Mouse (Mus musculus) cortical plate, adult 2 months (tissue): ENCODE data around the gene Syne1. TPM values are rescaled to one million over a fixed set of nuclear protein-coding genes. Genes with fewer than 3 reads are reported as not detected.

Experiments
- H3K27ac ChIP-seq: fragments of 200-500 bp; 2 replicates; pipeline ENCODE4 v1.5.1; 2012; ENCODE audit warnings: low read length, control low read depth, inconsistent platforms; ENCODE audit not compliant: insufficient read depth
- H3K4me1 ChIP-seq: fragments of 200-500 bp; 2 replicates; pipeline ENCODE4 v1.6.1; 2011; ENCODE audit warnings: low read length; ENCODE audit not compliant: control insufficient read depth, insufficient read depth
- H3K4me3 ChIP-seq: fragments of 200-500 bp; 2 replicates; pipeline ENCODE4 v1.5.1; 2011; ENCODE audit warnings: mild to moderate bottlenecking, low read length, control low read depth; ENCODE audit not compliant: insufficient read depth
- CTCF ChIP-seq: fragments of 200-500 bp; IDR thresholded peaks from 2 replicates; pipeline ENCODE4 v1.5.1; 2011; ENCODE audit warnings: mild to moderate bottlenecking, control low read depth, low read length; ENCODE audit not compliant: insufficient read depth; ENCODE audit errors: extremely low read depth
- POLR2A ChIP-seq: fragments of 200-500 bp; IDR thresholded peaks from 2 replicates; pipeline ENCODE4 v1.6.1; 2011; ENCODE audit warnings: mild to moderate bottlenecking, low read length, control low read depth; ENCODE audit not compliant: insufficient read depth; ENCODE audit errors: extremely low read depth
- polyA plus RNA-seq: library from polyadenylated mRNA; depleted of rRNA; stranded (reverse); fragments of >200 nt; gene quantifications from 2 replicates; pipeline ENCODE4 v1.2.3, GENCODE M21; 2012; rRNA removed

The Syne1 gene
- polyA plus RNA-seq, 1 experiment, result 165 TPM

DNA sequence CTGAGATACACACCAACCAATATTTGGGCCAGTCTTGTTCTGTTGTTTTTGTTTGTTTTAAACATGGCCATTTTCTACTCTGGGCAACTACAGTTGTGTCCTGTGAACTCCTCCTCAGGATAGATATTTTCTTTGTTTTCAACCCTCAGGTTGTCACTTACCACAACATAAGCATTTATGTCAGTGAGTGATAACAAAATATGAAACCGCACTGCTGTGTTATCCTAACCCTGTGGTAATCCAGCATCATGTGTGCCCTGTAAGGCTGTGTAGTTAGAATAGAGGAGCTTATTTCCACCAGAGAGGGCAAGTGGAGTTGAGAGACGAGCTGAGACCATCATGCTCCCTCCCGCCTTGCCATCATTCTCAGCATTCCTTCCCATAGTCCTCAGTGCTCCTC, 554.7 kb downstream of the Syne1 start:
- TF ChIP-seq POLR2A, result no peak
- no peak for TF ChIP-seq CTCF
- H3K4me3 ChIP-seq, result no peak overlapping the region
- H3K4me1 ChIP-seq, result no peaks in the 10 kb centered on the region
- no peak overlapping the region for H3K27ac ChIP-seq

DNA sequence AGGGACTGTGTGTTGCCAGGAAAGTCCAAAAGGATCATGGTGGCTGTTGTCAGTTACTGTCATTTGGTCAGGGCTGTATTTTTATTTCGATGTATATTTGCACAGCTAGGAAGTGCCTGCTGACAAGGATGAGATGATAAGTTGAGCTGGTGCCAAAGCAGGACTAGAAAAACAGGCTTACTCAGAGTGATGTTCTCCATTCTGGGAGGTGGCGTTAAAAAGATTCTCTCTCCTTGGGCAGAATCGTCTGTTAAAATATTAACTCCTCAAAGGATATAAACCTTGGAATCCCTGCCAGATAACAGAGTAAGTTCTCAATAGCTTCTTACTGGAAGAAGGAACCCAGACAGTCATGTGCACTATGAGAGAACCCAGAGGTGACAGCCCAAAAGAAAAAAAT, 557.5 kb downstream of the Syne1 start:
- Histone ChIP-seq H3K27ac (no peak overlapping the region), H3K4me1 (no peaks in the 10 kb centered on the region), H3K4me3 (no peak overlapping the region)
- TF ChIP-seq CTCF, result no peak
- no peak for TF ChIP-seq POLR2A

DNA sequence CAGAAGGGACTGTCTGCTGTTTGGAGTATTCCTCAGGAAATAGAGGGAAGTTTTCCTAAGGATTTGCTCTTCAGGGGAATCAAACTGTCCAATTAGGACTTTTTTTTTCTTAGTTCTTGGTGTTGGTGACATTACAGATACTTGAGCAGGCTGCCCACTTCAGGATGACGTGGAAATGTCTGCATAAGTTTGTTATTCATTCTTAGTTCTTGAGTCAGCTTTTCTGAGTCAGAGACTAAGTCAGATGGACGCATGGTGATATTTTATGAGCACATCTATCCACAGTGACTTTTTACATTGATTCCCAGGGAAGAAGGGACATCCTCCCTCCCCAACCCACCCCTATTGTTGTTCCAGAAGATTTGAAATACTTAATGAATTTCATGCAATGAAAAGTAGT, 567.4 kb downstream of the Syne1 start:
- no peak overlapping the region for H3K4me3 ChIP-seq

DNA sequence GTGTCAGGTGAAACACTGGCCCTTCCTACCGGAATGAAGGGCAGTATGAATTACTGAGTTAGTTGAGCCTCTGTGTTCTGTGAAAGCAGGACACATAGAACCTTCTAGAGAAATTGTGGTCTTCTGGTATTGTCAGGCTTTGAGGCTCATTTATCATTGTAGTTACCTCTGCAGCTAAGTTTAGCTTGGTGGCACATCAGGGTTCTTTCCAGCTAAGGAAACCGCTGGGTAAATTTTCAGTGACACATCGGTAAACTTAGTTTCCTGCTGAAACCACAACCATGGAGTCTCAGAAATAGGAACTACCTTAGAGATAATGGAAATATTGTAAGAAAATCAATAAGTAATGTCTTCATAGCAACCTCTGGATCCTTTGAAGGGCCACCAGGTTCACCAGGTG, 573.9 kb downstream of the Syne1 start:
- TF ChIP-seq POLR2A, result no peak
- TF ChIP-seq CTCF, result no peak
- Histone ChIP-seq H3K27ac (no peak overlapping the region), H3K4me1 (no peaks in the 10 kb centered on the region), H3K4me3 (no peak overlapping the region)

More for the DNA sequence above, 567.4 kb downstream of the Syne1 start:
- no peak for TF ChIP-seq POLR2A
- no peak for TF ChIP-seq CTCF
- H3K27ac ChIP-seq, result no peak overlapping the region
- no peaks in the 10 kb centered on the region for H3K4me1 ChIP-seq

DNA sequence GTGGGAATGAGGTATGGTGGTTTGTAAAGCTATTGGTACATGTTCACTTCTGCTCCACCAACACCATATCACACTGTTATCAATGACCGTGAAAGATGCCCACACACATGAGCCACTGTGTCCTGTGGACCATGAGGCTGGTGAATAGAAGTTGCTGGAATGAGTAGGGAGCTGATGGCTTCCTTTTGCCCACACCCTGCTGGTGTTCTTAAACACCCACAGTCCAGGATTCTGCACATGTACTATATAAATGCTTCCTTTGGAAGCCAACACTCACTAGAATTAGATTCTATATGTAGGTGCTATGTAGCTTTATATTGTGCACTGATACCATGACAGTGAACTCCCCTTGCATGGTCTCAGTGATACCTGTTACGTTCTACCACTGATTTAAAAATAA, 574.7 kb downstream of the Syne1 start:
- Histone ChIP-seq H3K4me1 (no peaks in the 10 kb centered on the region), H3K27ac (no peak overlapping the region), H3K4me3 (no peak overlapping the region)
- no peak for TF ChIP-seq POLR2A
- TF ChIP-seq CTCF, result no peak

DNA sequence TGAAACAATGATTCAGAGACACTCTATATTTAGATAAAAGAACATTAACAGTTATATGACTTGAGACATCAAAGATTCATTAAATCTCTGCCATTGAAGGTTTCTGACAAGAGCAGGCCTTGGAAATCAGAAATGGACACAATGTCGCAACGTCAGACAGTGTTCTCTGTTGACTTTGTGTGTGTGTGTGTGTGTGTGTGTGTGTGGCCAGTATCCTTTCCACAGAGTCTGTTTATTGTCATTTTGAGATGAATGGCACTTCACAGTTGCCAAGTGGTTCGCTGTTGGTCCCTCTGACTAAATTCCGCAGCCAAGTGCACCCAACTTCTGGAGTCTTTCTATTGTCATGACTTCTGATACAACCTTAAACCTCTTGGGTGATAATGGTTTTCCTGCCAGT, 577.0 kb downstream of the Syne1 start:
- H3K4me3 ChIP-seq, result no peak overlapping the region
- no peaks in the 10 kb centered on the region for H3K4me1 ChIP-seq
- TF ChIP-seq POLR2A, result no peak
- TF ChIP-seq CTCF, result no peak
- no peak overlapping the region for H3K27ac ChIP-seq

DNA sequence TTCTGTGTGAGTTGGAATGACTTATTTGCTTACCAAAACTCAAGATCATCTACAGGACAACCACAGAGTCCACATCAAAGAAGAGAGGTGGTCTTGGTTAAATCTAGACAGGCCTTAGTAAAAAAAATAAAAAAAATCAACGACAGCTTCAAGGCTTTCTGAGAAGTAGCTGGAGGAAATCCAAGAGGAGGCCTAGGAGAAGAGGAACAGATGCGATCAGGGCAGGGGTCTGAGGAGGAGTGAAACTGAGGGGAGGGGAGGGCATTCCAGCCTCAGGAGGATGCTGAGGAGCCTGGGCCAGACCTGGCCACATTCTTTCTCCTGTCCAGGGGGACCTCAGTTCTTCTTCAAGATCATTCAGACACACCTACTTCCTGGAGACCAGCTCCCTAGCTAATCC, 579.3 kb downstream of the Syne1 start:
- H3K27ac ChIP-seq, result no peak overlapping the region
- TF ChIP-seq CTCF (no peak), POLR2A (no peak)
- no peaks in the 10 kb centered on the region for H3K4me1 ChIP-seq
- H3K4me3 ChIP-seq, result no peak overlapping the region

DNA sequence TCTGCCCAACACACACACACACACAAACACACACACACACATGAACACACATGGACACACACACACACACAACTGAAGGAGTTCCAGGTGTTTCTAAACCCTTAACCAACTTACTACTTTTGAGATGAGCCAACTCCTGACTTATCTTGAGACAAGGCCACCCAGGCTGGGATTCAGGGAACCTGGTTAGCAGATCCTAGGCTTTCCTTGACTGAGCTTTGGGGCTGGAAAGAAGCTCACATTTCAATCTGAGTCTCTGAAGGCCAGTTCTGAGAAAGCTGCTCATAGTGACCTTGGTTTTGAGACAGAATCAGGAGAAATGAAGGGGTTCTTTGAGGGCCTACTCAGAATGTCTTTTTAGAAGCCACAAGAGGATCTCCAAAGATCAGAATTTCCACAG, 579.7 kb downstream of the Syne1 start:
- H3K4me1 ChIP-seq, result no peaks in the 10 kb centered on the region
- H3K27ac ChIP-seq, result no peak overlapping the region
- no peak overlapping the region for H3K4me3 ChIP-seq
- TF ChIP-seq CTCF (no peak), POLR2A (no peak)

DNA sequence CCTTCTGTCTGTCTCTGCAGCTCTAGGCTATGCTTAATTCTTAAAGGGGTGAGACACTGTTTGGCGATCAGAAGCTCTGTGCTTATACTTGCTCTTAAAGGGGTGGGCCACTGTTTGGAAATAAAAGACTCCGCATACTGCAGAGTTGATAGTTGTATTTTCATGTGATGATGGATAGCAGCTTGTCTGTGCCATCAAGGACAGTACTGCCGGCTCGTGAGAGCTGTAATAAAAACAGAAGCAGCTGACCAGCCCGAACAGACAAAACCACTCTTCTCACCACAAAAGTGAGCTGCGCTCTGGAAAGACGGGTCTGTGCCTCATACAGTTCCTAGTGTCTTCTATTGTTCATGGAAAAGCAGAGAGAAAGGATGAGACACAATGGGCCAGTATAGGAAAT, 580.1 kb downstream of the Syne1 start:
- Histone ChIP-seq H3K4me3 (no peak overlapping the region), H3K27ac (no peak overlapping the region), H3K4me1 (no peaks in the 10 kb centered on the region)
- no peak for TF ChIP-seq POLR2A
- no peak for TF ChIP-seq CTCF

Other genes starting within 250 kb of the Syne1 start
- 0.61 and 0.78 TPM in 2 replicates for gene Myct1, start 42.3 kb upstream of the Syne1 start, polyA plus RNA-seq
- gene Vip, start 87.7 kb upstream of the Syne1 start, polyA plus RNA-seq, result 60.7 and 64.8 TPM in 2 replicates